Mouse (Mus musculus): ENCODE data around the gene Ms4a4b. TPM values are rescaled to one million over a fixed set of nuclear protein-coding genes. Genes with fewer than 3 reads are reported as not detected.
"Not testable (repeated sequence)": the region's sequence is repeated elsewhere in the genome, so short reads cannot be mapped to it uniquely, and the experiment has no call there.

Ms4a4b gene
- total RNA-seq, 2 experiments from 2014 or later = not detected

GRCm38 (mm10) chr19:11485746-11486145, 42.4 kb downstream of the Ms4a4b start, which contains the start of gene Gm8369:
Gene Gm8369 (plus strand): TSS chr19:11485938.
- no peak for DNase-seq (ENCODE audit: low spot score)

DNA sequence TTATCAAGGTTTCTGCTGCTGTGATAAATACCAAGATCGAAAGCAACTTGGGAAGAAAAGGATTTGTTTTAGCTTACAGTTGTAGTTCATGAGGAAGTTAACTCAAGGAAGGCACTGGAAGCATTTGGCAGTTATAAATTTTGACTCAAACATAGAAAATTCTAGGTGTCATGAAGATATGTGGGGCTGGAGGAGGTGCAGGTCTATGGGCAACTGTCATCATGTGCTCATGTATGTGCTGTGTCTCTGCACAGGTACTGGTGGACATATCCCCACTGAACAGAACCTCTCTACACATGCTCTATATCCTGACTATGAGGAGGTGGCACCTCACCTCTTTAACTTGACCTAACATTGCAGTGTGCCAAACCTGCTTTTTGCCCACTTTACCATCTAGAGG, 43.2 kb downstream of the Ms4a4b start:
- DNase-seq (ENCODE audit: low spot score) = no peak

DNA sequence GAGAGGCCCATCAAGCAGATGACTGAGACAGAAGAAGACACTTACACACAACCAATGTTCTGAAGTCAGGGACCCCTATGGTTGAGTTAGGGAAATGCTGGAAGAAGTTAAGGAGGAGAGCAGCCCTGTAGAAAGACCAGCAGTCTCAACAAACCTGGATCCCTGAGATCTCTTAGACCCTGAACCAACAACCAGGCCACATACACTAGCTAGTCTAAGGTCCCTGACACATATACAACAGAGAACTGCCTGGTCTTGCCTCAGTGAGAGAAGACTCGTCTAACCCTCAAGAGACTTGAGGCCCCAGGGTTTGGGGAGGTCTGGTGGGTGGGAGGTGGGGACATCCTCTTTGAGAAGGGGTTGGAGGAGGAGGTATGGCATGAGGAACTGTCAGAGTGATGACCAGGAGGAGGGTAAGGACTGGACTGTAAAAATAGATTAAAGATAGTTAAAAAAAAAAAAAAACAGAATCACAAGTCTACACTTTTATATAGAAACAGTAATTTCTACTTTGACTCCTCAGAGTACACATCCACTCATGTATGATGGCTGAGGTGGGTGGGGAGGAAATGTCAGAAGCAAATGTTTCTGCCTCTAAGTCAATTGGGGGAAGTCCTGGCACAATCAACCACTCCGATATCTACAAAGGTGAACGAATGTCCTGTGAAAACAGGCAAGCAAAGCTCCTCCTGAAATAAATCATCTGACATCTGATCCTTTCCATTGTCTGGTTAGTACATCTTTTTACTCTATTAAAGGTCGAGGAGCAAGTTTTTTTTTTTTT, 48.2 kb downstream of the Ms4a4b start:
- no peak for DNase-seq (ENCODE audit: low spot score)

- DNase-seq (ENCODE audit: low spot score) = no peak
These were observed 49.3 kb downstream of the Ms4a4b start for GRCm38 (mm10) chr19:11492671-11493070.

DNA sequence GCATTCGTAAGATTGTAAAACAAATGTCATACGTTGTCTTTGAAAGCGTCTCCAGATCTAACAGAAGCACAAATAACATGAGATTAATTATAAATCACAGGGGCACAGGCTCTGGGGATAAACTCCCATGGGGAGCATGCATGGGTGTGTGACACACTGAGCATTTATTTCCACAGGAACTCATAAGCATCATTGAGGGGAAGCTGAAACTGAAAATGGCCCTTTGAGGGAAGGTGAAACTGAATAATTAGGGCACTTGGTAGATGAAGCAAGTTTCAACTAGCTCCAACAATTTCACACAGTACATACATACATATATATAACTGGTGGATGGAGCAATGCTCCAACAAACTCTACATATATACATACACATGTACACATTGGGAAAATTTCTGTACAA, 51.2 kb downstream of the Ms4a4b start:
- DNase-seq (ENCODE audit: low spot score) = no peak

- no peak for DNase-seq (ENCODE audit: low spot score)
These were observed 53.0 kb downstream of the Ms4a4b start for GRCm38 (mm10) chr19:11496361-11496760.

- DNase-seq (ENCODE audit: low spot score) = not testable (repeated sequence)
These were observed 53.9 kb downstream of the Ms4a4b start for GRCm38 (mm10) chr19:11497300-11497699.

GRCm38 (mm10) chr19:11500796-11501195, 57.4 kb downstream of the Ms4a4b start:
- DNase-seq (ENCODE audit: low spot score) = no peak

DNA sequence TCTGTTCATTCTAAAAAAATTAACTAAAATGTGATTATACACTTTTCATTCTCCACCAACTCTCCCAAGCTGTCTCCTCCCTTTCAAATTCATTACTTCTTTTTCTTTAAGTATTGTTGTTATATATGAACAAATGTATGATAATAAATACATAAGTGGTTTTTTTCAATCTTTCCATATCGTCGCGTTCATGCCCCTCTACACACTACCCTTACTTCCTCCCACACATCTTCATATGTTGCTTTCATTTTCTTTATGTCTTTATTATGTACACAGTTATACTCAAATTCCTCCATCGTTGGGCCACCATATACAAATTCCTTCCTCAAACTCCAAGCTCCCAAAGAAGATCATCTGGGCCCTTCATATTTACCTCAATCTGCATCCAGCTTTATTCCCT, 58.0 kb downstream of the Ms4a4b start:
- no peak for DNase-seq (ENCODE audit: low spot score)

GRCm38 (mm10) chr19:11504857-11505256, 61.5 kb downstream of the Ms4a4b start:
- no peak for DNase-seq (ENCODE audit: low spot score)

DNA sequence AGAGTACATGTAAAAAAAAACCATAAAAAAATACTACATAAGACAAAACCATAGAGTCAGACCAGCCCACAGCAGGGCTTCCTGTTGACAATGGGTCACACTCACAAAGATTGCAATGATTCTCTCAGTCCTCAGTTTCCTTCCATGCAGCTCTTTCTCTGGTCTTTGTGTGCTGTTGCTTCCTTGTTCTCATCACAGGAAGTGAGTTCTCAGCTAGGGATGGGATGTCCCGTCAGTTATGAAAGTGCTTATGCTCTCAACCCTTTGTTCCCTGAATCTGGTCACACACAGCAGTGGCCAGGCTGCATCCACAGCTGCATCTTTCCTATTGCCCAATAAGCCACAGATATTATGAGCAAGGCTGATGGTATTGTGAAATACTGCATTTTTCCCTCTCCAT, 70.1 kb downstream of the Ms4a4b start:
- no peak for DNase-seq (ENCODE audit: low spot score)

DNA sequence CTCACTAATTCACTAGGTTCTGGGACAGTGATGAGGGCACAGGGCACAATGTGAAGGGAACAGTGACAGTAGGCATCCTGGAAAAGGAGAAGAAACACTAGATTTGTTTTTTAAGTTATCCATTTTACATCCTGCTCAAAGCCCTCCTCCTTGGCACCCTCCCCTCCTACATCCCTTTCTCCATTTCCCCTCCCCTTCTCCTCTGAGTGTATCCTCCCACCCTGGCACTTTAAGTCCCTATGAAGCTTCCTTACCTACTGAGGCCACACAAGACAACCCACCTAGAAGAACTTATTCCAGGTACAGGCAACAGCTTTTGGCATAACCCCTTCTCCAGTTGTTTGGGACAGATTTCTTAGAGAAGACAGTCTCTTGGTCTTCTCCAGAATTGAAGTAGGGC, 72.9 kb downstream of the Ms4a4b start, which contains the start of gene Ms4a6b:
Ms4a6b (plus strand) TSS at position 267 of the 400 bp plus-strand sequence.
- no peak for DNase-seq (ENCODE audit: low spot score)

Other genes starting within 250 kb of the Ms4a4b start
- not detected for gene Ms4a13, start 246.8 kb upstream of the Ms4a4b start, total RNA-seq (2021)
- not detected for gene Ms4a12, start 211.1 kb upstream of the Ms4a4b start, total RNA-seq (2021)
- under 1 TPM in 1 of 2 experiments, not detected in 1; 0.09 TPM for gene Ms4a1, start 177.3 kb upstream of the Ms4a4b start, total RNA-seq (2021)
- not detected for gene Ms4a5, start 159.7 kb upstream of the Ms4a4b start, total RNA-seq (2021)
- under 1 TPM in 1 of 2 experiments, not detected in 1; 0.05 TPM for gene Ms4a14, start 129.1 kb upstream of the Ms4a4b start, total RNA-seq (2021)
- gene Ms4a7, start 107.4 kb upstream of the Ms4a4b start, total RNA-seq (2021) = under 1 TPM; 0.32 to 0.76 TPM
- 1 to 10 TPM; 1.9 TPM for gene Ms4a4a, start 68.0 kb upstream of the Ms4a4b start, total RNA-seq (2021)
- not detected for gene Ms4a4c, start 38.8 kb upstream of the Ms4a4b start, total RNA-seq (2021)
- 1 to 10 TPM; 1.7 to 2.2 TPM for gene Ms4a6c, start 25.8 kb downstream of the Ms4a4b start, total RNA-seq (2021)
- gene Gm8369, start 42.4 kb downstream of the Ms4a4b start, total RNA-seq (2021) = not detected
- gene Ms4a6b, start 73.0 kb downstream of the Ms4a4b start, total RNA-seq (2021) = 1 to 10 TPM; 1.7 to 3.0 TPM
- 1 to 10 TPM; 2.5 to 3.6 TPM for gene Ms4a4d, start 93.2 kb downstream of the Ms4a4b start, total RNA-seq (2021)
- 1 to 10 TPM in 1 of 2 experiments, under 1 TPM in 1; 0.73 to 1.4 TPM for gene Ms4a6d, start 161.3 kb downstream of the Ms4a4b start, total RNA-seq (2021)
- under 1 TPM in 1 of 2 experiments, not detected in 1; 0.26 TPM for gene Ms4a2, start 180.2 kb downstream of the Ms4a4b start, total RNA-seq (2021)
- gene Ms4a3, start 197.3 kb downstream of the Ms4a4b start, total RNA-seq (2021) = not detected
- gene Oosp2, start 217.0 kb downstream of the Ms4a4b start, total RNA-seq (2021) = not detected
- not detected for gene Oosp1, start 247.6 kb downstream of the Ms4a4b start, total RNA-seq (2021)

Data from gastrocnemius, adult 18-20 months (tissue).